Mouse (Mus musculus) kidney, adult 11 months (tissue): ENCODE measurements around the gene Fam222a.

Experiments used
- DNase-seq: peaks from one replicate; pipeline ENCODE4 v3.0.0; 2022

The Fam222a gene

DNA sequence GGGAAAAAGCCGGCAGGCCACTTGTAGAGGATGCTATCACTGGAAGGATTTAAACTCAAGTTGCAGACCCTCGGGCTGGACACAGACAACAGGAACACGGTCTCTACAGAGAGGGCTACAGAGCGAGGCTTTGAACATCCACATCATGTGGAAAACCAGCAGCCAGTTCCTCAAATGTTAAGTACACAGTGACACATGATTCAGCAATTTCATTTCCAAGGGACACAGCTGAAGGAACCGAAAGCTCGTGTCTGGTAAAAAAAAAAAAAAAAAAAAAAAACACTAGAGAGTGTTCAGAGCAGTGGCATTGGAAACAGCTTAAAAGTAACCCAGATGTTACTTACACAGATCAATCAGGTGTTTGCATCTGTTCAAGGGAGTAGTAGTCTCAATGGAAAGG lies 93.2 kb downstream of the Fam222a start:
- no peak for DNase-seq
